Comparison of ENCODE assay signal across 8 mouse cellular contexts in genomic region chr4:129113083-129113988, GRCm38 (mm10). TPM values are rescaled to one million over a fixed set of nuclear protein-coding genes. Genes with fewer than 3 reads are reported as not detected.
DNase-seq lines count a peak whose midpoint lies in the region; ATAC-seq and TF ChIP-seq lines count a peak whose summit lies in the region.

No protein-coding gene starts in this region.

- H3K27me3 ChIP-seq in forebrain, embryonic 16.5 days (replicated peaks; ENCODE audit: control insufficient read depth, insufficient read depth, low read length) = no peaks in the 10 kb centered on the region
- no peaks in the 10 kb centered on the region for H3K27me3 ChIP-seq in intestine, postnatal 0 days (replicated peaks; ENCODE audit: control insufficient read depth, insufficient read depth, low read length)
- no peaks in the 10 kb centered on the region for H3K27me3 ChIP-seq in midbrain, embryonic 11.5 days (ENCODE audit: control insufficient read depth, insufficient read depth, low read length)

- H3K27ac ChIP-seq in forebrain, embryonic 16.5 days (ENCODE audit: low read length) = no peak overlapping the region
- H3K27ac ChIP-seq in intestine, postnatal 0 days (ENCODE audit: low read depth, low read length) = no peak overlapping the region; the same call in 1 of the 2 replicates
- H3K27ac ChIP-seq in midbrain, embryonic 11.5 days (ENCODE audit: low read depth, low read length) = no peak overlapping the region

- H3K4me1 ChIP-seq in forebrain, embryonic 16.5 days (replicated peaks; ENCODE audit: control insufficient read depth, insufficient read depth, low read length) = peaks cover 8% of the 10 kb centered on the region
- H3K4me1 ChIP-seq in intestine, postnatal 0 days (replicated peaks; ENCODE audit: control insufficient read depth, insufficient read depth, low read length) = peaks cover 5% of the 10 kb centered on the region; the same call in 1 of the 2 replicates
- H3K4me1 ChIP-seq in midbrain, embryonic 11.5 days (ENCODE audit: control insufficient read depth, insufficient read depth, low read length) = no peaks in the 10 kb centered on the region; the same call in 1 of the 2 replicates

- H3K9me3 ChIP-seq in forebrain, embryonic 16.5 days (ENCODE audit: control insufficient read depth, low read length) = no peaks in the 10 kb centered on the region
- H3K9me3 ChIP-seq in intestine, postnatal 0 days (ENCODE audit: control insufficient read depth) = no peaks in the 10 kb centered on the region
- H3K9me3 ChIP-seq in midbrain, embryonic 11.5 days (ENCODE audit: control insufficient read depth, low read length) = no peaks in the 10 kb centered on the region

- no peak overlapping the region for H3K4me2 ChIP-seq in forebrain, embryonic 16.5 days (ENCODE audit: low read length)
- H3K4me2 ChIP-seq in intestine, postnatal 0 days (replicated peaks; ENCODE audit: low read depth) = no peak overlapping the region; the same call in 1 of the 2 replicates
- H3K4me2 ChIP-seq in midbrain, embryonic 11.5 days = no peak overlapping the region

- H3K4me3 ChIP-seq in forebrain, embryonic 16.5 days (replicated peaks; ENCODE audit: low read length) = no peak overlapping the region
- no peak overlapping the region for H3K4me3 ChIP-seq in intestine, postnatal 0 days (ENCODE audit: low read depth, low read length)
- no peak overlapping the region for H3K4me3 ChIP-seq in midbrain, embryonic 11.5 days (ENCODE audit: low read depth, low read length)

- 27% methylated on average over 28 of the region's 28 CpGs for WGBS in forebrain, embryonic 16.5 days
- 39% methylated on average over 28 of the region's 28 CpGs for WGBS in intestine, postnatal 0 days
- WGBS in midbrain, embryonic 11.5 days = 32% methylated on average over 28 of the region's 28 CpGs

- H3K9ac ChIP-seq in forebrain, embryonic 16.5 days (replicated peaks; ENCODE audit: low read depth, low read length) = no peak overlapping the region
- no peak overlapping the region for H3K9ac ChIP-seq in intestine, postnatal 0 days (ENCODE audit: low read depth, low read length)
- no peak overlapping the region for H3K9ac ChIP-seq in midbrain, embryonic 11.5 days (ENCODE audit: low read length)

- TF ChIP-seq CTCF in intestine, postnatal 0 days (IDR thresholded peaks at IDR 0.05; ENCODE audit: low read depth) = peak; percentile 100

- H3K36me3 ChIP-seq in forebrain, embryonic 16.5 days (ENCODE audit: control insufficient read depth, insufficient read depth) = no peaks in the 10 kb centered on the region
- peaks cover 13% of the 10 kb centered on the region; the same call in 1 of the 2 replicates for H3K36me3 ChIP-seq in intestine, postnatal 0 days (ENCODE audit: control insufficient read depth, insufficient read depth)
- no peaks in the 10 kb centered on the region for H3K36me3 ChIP-seq in midbrain, embryonic 11.5 days (ENCODE audit: control insufficient read depth, insufficient read depth, low read length)

- peak; percentile 97 for ATAC-seq in forebrain, embryonic 16.5 days
- peak; percentile 64 for ATAC-seq in intestine, postnatal 0 days
- peak; percentile 95 for ATAC-seq in midbrain, embryonic 11.5 days (ENCODE audit: low FRiP score)

- intact Hi-C loops in left cerebral cortex, postnatal 36 days (cut with DNase I) = no loop called here

- peak; percentile 76 for DNase-seq in gastrocnemius, postnatal 10 days
- no peak for DNase-seq in gastrocnemius, adult 18-20 months (ENCODE audit: low spot score)
- DNase-seq in cerebellum, adult 11-12 months = peak; percentile 85
- peak; percentile 86 to 89 for DNase-seq in left cerebral cortex, postnatal 36 days (ENCODE audit: low spot score in 2 of 2)
- DNase-seq in midbrain, embryonic 11.5 days (ENCODE audit: low spot score, missing footprints) = peak; percentile 96
- DNase-seq in spleen, adult 12 weeks (ENCODE audit: low spot score) = peak; percentile 53

RNA-seq across cellular contexts. Expression of gene Tmem54, which starts 8.0 kb away (rescaled TPM):
- not detected for total RNA-seq in gastrocnemius, postnatal 10 days (2021)
- total RNA-seq in gastrocnemius, adult 18-20 months (2021) = not detected
- not detected in 2 replicates for polyA plus RNA-seq in forebrain, embryonic 16.5 days (2015; fragmentation: Nextera tagmentation; extraction: Ambion mirVana)
- polyA plus RNA-seq in intestine, postnatal 0 days (2015; fragmentation: Nextera tagmentation; extraction: Ambion mirVana) = 363 and 366 TPM in 2 replicates
- not detected for total RNA-seq in left cerebral cortex, postnatal 36 days (2021)
- 0.20 and 0.43 TPM in 2 replicates for polyA plus RNA-seq in midbrain, embryonic 11.5 days (2014; fragmentation: Nextera tagmentation; extraction: Ambion mirVana)

RNA-seq across cellular contexts. Expression of gene Hpca, which starts 8.5 kb away (rescaled TPM):
- total RNA-seq in gastrocnemius, postnatal 10 days (2021) = 1 to 10 TPM in 1 of 2 experiments, under 1 TPM in 1; 0.68 to 1.1 TPM
- total RNA-seq in gastrocnemius, adult 18-20 months (2021) = not detected
- 57.9 and 63.4 TPM in 2 replicates for polyA plus RNA-seq in forebrain, embryonic 16.5 days (2015; fragmentation: Nextera tagmentation; extraction: Ambion mirVana)
- 3.9 and 4.6 TPM in 2 replicates for polyA plus RNA-seq in intestine, postnatal 0 days (2015; fragmentation: Nextera tagmentation; extraction: Ambion mirVana)
- total RNA-seq in left cerebral cortex, postnatal 36 days (2021) = 100 to 1,000 TPM; 656 to 793 TPM
- 2.0 and 2.3 TPM in 2 replicates for polyA plus RNA-seq in midbrain, embryonic 11.5 days (2014; fragmentation: Nextera tagmentation; extraction: Ambion mirVana)

RNA-seq across cellular contexts. Expression of gene Fndc5, which starts 23.5 kb away (rescaled TPM):
- 10 to 100 TPM; 33.6 to 37.4 TPM for total RNA-seq in gastrocnemius, postnatal 10 days (2021)
- 10 to 100 TPM; 67.3 to 72.7 TPM for total RNA-seq in gastrocnemius, adult 18-20 months (2021)
- polyA plus RNA-seq in forebrain, embryonic 16.5 days (2015; fragmentation: Nextera tagmentation; extraction: Ambion mirVana) = 2.5 and 2.8 TPM in 2 replicates
- polyA plus RNA-seq in intestine, postnatal 0 days (2015; fragmentation: Nextera tagmentation; extraction: Ambion mirVana) = 14.5 and 15.4 TPM in 2 replicates
- 10 to 100 TPM; 56.9 to 73.3 TPM for total RNA-seq in left cerebral cortex, postnatal 36 days (2021)
- 0.95 and 1.5 TPM in 2 replicates for polyA plus RNA-seq in midbrain, embryonic 11.5 days (2014; fragmentation: Nextera tagmentation; extraction: Ambion mirVana)

RNA-seq across cellular contexts. Expression of gene Rnf19b, which starts 55.3 kb away (rescaled TPM):
- total RNA-seq in gastrocnemius, postnatal 10 days (2021) = 10 to 100 TPM; 17.0 to 17.4 TPM
- 10 to 100 TPM; 23.3 to 24.4 TPM for total RNA-seq in gastrocnemius, adult 18-20 months (2021)
- 21.0 and 26.5 TPM in 2 replicates for polyA plus RNA-seq in forebrain, embryonic 16.5 days (2015; fragmentation: Nextera tagmentation; extraction: Ambion mirVana)
- 11.0 and 12.2 TPM in 2 replicates for polyA plus RNA-seq in intestine, postnatal 0 days (2015; fragmentation: Nextera tagmentation; extraction: Ambion mirVana)
- 10 to 100 TPM; 48.7 to 58.2 TPM for total RNA-seq in left cerebral cortex, postnatal 36 days (2021)
- 8.7 and 9.3 TPM in 2 replicates for polyA plus RNA-seq in midbrain, embryonic 11.5 days (2014; fragmentation: Nextera tagmentation; extraction: Ambion mirVana)

Comparison
In these comparisons a context has a peak if more than half of its experiments do, and no peak if none do; other contexts are left out.
1. RNA of gene Hpca, which starts 8.5 kb away (total RNA-seq): 656 to 793 TPM in left cerebral cortex, postnatal 36 days; 0.68 to 1.1 TPM in gastrocnemius, postnatal 10 days and not detected in gastrocnemius, adult 18-20 months; every median in the first group is over 100 times any median in the second.
2. Peak in every context shown above with its lines, with median percentiles within 50 percentile points of each other: ATAC-seq.